Mouse (Mus musculus): Measurements from ENCODE around the gene Jmjd8.

- TF ChIP-seq CTCF (IDR thresholded peaks at IDR 0.05; ENCODE audit: insufficient read depth, low read length): no peak
- 0 out of 2 replicates have a peak, but pooled peaks have one; percentile 22 for TF ChIP-seq POLR2A (IDR thresholded peaks at IDR 0.05; ENCODE audit: borderline replicate concordance, extremely low read depth, low read depth, low read length)
Observed at GRCm38 (mm10) chr17:25792615-25793014, 36.1 kb upstream of the Jmjd8 start, which contains the start of gene Fam173a.

Data from lung, adult 2 months (tissue).